Mouse (Mus musculus) MEL (cell line): ENCODE data around the gene Pogz.

Source experiments
- CTCF ChIP-seq, 3 experiments: IDR thresholded peaks in 2 of 3; conservative IDR thresholded peaks in 1 of 3; 2 replicates each; pipeline ENCODE4 v1.5.1; 2011 to 2012; ENCODE audit warnings: low read length in 3 of 3, low read depth in 2 of 3, mild to moderate bottlenecking in 2 of 3, improper control_type of control experiment in 1 of 3, inconsistent platforms in 1 of 3, mixed read lengths in 1 of 3, moderate library complexity in 1 of 3; ENCODE audit not compliant: control insufficient read depth in 1 of 3, insufficient read depth in 1 of 3, poor library complexity in 1 of 3, severe bottlenecking in 1 of 3
- MAX ChIP-seq: IDR thresholded peaks from 2 replicates; pipeline ENCODE4 v1.6.1; 2011; ENCODE audit warnings: low read length, improper control_type of control experiment
- POLR2A ChIP-seq, 2 experiments: IDR thresholded peaks; 2 replicates each; pipeline ENCODE4 v1.6.1; 2011 to 2012; ENCODE audit warnings: low read length in 2 of 2, mild to moderate bottlenecking in 2 of 2, control low read depth in 1 of 2, improper control_type of control experiment in 1 of 2, low read depth in 1 of 2, moderate library complexity in 1 of 2; ENCODE audit not compliant: control insufficient read depth in 1 of 2, insufficient read depth in 1 of 2, poor library complexity in 1 of 2
- UBTF ChIP-seq: IDR thresholded peaks from 2 replicates; pipeline ENCODE4 v1.6.1; 2012; ENCODE audit warnings: low read depth, mild to moderate bottlenecking, inconsistent platforms, low read length, improper control_type of control experiment, moderate library complexity, borderline replicate concordance; ENCODE audit not compliant: insufficient read depth

DNA sequence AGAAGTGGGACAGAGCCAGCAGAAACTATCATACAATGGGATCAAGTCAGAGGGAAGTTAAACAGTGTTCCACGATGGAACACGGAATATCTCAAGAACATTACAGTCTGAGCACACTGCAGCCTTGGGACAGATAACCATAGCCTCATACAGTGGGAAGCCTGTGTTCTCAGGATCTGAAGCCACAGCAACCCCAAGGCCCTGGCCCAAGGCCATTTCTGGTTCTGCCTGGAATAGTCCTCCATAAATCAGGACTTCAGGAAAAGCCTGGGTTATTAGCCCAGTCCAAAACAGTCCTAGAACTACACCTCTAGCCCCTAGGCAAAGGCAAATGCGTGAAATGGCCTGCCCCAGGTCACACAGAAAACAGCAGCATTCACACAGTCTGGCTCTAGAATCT is 23.7 kb upstream of the Pogz start:
- no peak for TF ChIP-seq UBTF
- TF ChIP-seq POLR2A (IDR thresholded peaks at IDR 0.05; ENCODE audit: control insufficient read depth in 1 of 2, insufficient read depth in 1 of 2, low read depth in 1 of 2, low read length in 2 of 2, poor library complexity in 1 of 2): no peak
- no peak for TF ChIP-seq CTCF (IDR thresholded peaks at IDR 0.05 in 2 of 3, conservative IDR thresholded peaks at IDR 0.05 in 1 of 3; ENCODE audit: control insufficient read depth in 1 of 3, insufficient read depth in 1 of 3, low read depth in 2 of 3, low read length in 3 of 3, poor library complexity in 1 of 3, severe bottlenecking in 1 of 3)
- TF ChIP-seq MAX: no peak
